Mouse (Mus musculus) hindbrain, embryonic 11.5 days (tissue): ENCODE measurements around the gene Polm. TPM values are rescaled to one million over a fixed set of nuclear protein-coding genes. Genes with fewer than 3 reads are reported as not detected.
"Not testable (repeated sequence)": the region's sequence is repeated elsewhere in the genome, so short reads cannot be mapped to it uniquely, and the experiment has no call there.

Experiments used
- ATAC-seq: fragments of 200-750 bp; cut with Nextera tagmentation; 2 replicates; pipeline ENCODE4 v1.8.0; 2017; ENCODE audit warnings: mild to moderate bottlenecking, moderate TSS enrichment, moderate library complexity; ENCODE audit not compliant: low FRiP score
- DNase-seq: peaks from one replicate; pipeline ENCODE4 v3.0.0-alpha.2; 2015; ENCODE audit warnings: low spot score
- H3K27ac ChIP-seq: fragments of 300-500 bp; sonication (generic); 2 replicates; pipeline ENCODE4 v1.5.1; 2014; ENCODE audit warnings: mild to moderate bottlenecking, low read depth, low read length
- H3K27me3 ChIP-seq: fragments of 300-500 bp; sonication (generic); 2 replicates; pipeline ENCODE4 v1.6.1; 2014; ENCODE audit warnings: mild to moderate bottlenecking, low read length, moderate library complexity, mixed read lengths; ENCODE audit not compliant: control insufficient read depth, insufficient read depth
- H3K36me3 ChIP-seq: fragments of 300-500 bp; sonication (generic); 2 replicates; pipeline ENCODE4 v1.6.1; 2014; ENCODE audit warnings: mild to moderate bottlenecking, low read length, moderate library complexity, mixed read lengths; ENCODE audit not compliant: control insufficient read depth, insufficient read depth
- H3K4me1 ChIP-seq: fragments of 300-500 bp; sonication (generic); replicated peaks from 2 replicates; pipeline ENCODE4 v1.6.1; 2014; ENCODE audit warnings: low read length, mixed read lengths; ENCODE audit not compliant: control insufficient read depth, insufficient read depth
- H3K4me2 ChIP-seq: fragments of 300-500 bp; sonication (generic); replicated peaks from 2 replicates; pipeline ENCODE4 v1.6.1; 2014; ENCODE audit warnings: mild to moderate bottlenecking, low read depth, low read length
- H3K4me3 ChIP-seq: fragments of 300-500 bp; sonication (generic); 2 replicates; pipeline ENCODE4 v1.5.1; 2014; ENCODE audit warnings: low read depth, low read length
- H3K9ac ChIP-seq: fragments of 300-500 bp; sonication (generic); 2 replicates; pipeline ENCODE4 v1.6.1; 2014; ENCODE audit warnings: low read depth, low read length
- H3K9me3 ChIP-seq: fragments of 300-500 bp; sonication (generic); 2 replicates; pipeline ENCODE4 v1.6.1; 2016; ENCODE audit warnings: low read length; ENCODE audit not compliant: control insufficient read depth
- WGBS: fragments of 180-500 bp; shearing (Covaris S2); extraction: QIAGEN DNeasy Blood & Tissue Kit; methylation state at CpG from one replicate; pipeline ENCODE4 v1.1.7; 2014; 5-methylcytosine and 5-hydroxymethylcytosine counted together
- polyA plus RNA-seq: library from polyadenylated mRNA; unstranded; fragments of >200 nt; fragmentation: Nextera tagmentation; extraction: Ambion mirVana; gene quantifications from 2 replicates; pipeline ENCODE4 v1.2.1, GENCODE M21; 2014

Polm gene
- polyA plus RNA-seq, 1 experiment from 2014 or later, result 5.6 TPM

GRCm38 (mm10) chr11:5834506-5834905 is 3.3 kb downstream of the Polm start:
- no peak overlapping the region for H3K9ac ChIP-seq
- H3K27ac ChIP-seq, result no peak overlapping the region
- no peaks in the 10 kb centered on the region for H3K4me1 ChIP-seq
- 84% methylated on average over 9 of the region's 9 CpGs for WGBS
- H3K4me2 ChIP-seq, result no peak overlapping the region
- DNase-seq (no peak), ATAC-seq (no peak)
- no peaks in the 10 kb centered on the region for H3K9me3 ChIP-seq
- H3K4me3 ChIP-seq, result no peak overlapping the region
- no peaks in the 10 kb centered on the region for H3K36me3 ChIP-seq
- no peaks in the 10 kb centered on the region for H3K27me3 ChIP-seq

DNA sequence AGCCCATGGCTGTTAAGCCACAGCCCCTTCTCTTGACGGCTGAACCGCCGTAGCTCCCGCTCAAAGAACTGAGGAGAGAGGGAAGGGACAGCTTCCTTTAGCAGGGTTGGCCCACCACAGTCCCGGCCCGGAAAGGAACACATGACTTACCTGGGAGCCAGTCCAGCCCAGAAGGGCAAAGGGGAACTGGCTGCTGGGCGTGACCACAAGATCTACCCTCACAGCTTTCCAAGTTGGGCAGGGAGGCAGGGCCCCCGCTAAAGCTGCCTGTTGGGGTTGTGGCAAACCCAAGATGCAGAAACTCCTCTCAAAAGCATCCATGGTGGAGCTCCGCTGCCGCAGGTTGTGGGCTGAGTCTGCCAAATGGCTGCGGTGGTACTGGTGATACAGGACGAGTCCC is 8.5 kb downstream of the Polm start:
- Histone ChIP-seq H3K4me1 (no peaks in the 10 kb centered on the region), H3K36me3 (no peaks in the 10 kb centered on the region), H3K27ac (no peak overlapping the region), H3K4me3 (no peak overlapping the region), H3K27me3 (no peaks in the 10 kb centered on the region), H3K9me3 (no peaks in the 10 kb centered on the region), H3K4me2 (no peak overlapping the region), H3K9ac (no peak overlapping the region)
- DNase-seq, result no peak
- no peak for ATAC-seq
- 96% methylated on average over 12 of the region's 12 CpGs for WGBS

DNA sequence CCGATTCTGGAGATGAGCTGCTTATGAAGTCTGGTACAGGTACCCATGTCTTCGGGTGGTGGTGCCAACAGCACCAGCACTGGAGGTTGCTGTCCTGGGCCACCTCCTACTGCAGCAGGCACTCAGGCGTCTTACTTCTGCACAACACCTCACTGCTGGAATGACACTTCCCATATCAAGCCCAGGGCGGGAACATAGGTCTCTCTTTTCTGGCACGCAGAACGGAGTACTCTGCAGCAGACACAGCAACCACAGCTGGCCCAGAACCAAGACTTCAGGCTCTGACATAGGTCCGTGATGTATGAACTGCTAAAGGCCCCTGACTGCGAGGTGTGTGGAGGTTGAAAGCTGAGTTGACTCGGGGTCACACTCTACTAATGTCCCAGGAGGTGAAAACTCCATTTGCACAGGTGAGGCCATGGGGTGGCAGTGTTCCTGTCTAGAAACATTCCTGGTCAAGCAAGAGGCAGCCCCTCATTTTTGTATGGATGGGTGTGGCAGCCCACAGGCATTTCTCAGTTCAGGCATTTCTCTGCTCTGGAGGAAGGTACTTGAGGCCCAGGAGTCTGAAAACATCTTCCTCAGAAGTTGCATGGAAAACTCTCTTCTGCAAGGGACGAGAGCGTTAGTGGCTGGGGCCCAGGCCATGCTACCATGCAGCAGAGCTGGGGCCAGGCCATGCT is 9.2 kb downstream of the Polm start:
- Histone ChIP-seq H3K27me3 (no peaks in the 10 kb centered on the region), H3K9me3 (no peaks in the 10 kb centered on the region), H3K27ac (no peak overlapping the region), H3K4me3 (no peak overlapping the region), H3K36me3 (no peaks in the 10 kb centered on the region), H3K4me1 (no peaks in the 10 kb centered on the region), H3K9ac (no peak overlapping the region), H3K4me2 (no peak overlapping the region)
- ATAC-seq (no peak), DNase-seq (no peak)
- WGBS, result 90% methylated on average over 11 of the region's 11 CpGs

- H3K4me1 ChIP-seq, result no peaks in the 10 kb centered on the region
- no peak overlapping the region for H3K27ac ChIP-seq
- DNase-seq, result no peak
- no peak overlapping the region for H3K9ac ChIP-seq
- WGBS, result 90% methylated on average over 5 of the region's 5 CpGs
- no peaks in the 10 kb centered on the region for H3K9me3 ChIP-seq
- no peak for ATAC-seq
- no peaks in the 10 kb centered on the region for H3K27me3 ChIP-seq
- H3K36me3 ChIP-seq, result no peaks in the 10 kb centered on the region
- no peak overlapping the region for H3K4me2 ChIP-seq
- H3K4me3 ChIP-seq, result no peak overlapping the region
Measured at GRCm38 (mm10) chr11:5827931-5828330, 9.9 kb downstream of the Polm start.

- H3K9ac ChIP-seq, result no peak overlapping the region
- no peaks in the 10 kb centered on the region for H3K9me3 ChIP-seq
- H3K27ac ChIP-seq, result no peak overlapping the region
- no peak overlapping the region for H3K4me2 ChIP-seq
- no peaks in the 10 kb centered on the region for H3K27me3 ChIP-seq
- H3K4me1 ChIP-seq, result no peaks in the 10 kb centered on the region
- no peak overlapping the region for H3K4me3 ChIP-seq
- no peaks in the 10 kb centered on the region for H3K36me3 ChIP-seq
- ATAC-seq, result no peak
- no peak for DNase-seq
Measured at GRCm38 (mm10) chr11:5825432-5825831, 12.4 kb downstream of the Polm start.

GRCm38 (mm10) chr11:5819223-5819622 is 18.6 kb downstream of the Polm start:
- H3K27me3 ChIP-seq, result no peaks in the 10 kb centered on the region
- WGBS, result 73% methylated on average over 2 of the region's 2 CpGs
- ATAC-seq (no peak), DNase-seq (no peak)
- H3K27ac ChIP-seq, result no peak overlapping the region
- no peaks in the 10 kb centered on the region for H3K36me3 ChIP-seq
- no peak overlapping the region for H3K4me2 ChIP-seq
- no peak overlapping the region for H3K4me3 ChIP-seq
- no peaks in the 10 kb centered on the region for H3K4me1 ChIP-seq
- H3K9ac ChIP-seq, result no peak overlapping the region
- no peaks in the 10 kb centered on the region for H3K9me3 ChIP-seq

DNA sequence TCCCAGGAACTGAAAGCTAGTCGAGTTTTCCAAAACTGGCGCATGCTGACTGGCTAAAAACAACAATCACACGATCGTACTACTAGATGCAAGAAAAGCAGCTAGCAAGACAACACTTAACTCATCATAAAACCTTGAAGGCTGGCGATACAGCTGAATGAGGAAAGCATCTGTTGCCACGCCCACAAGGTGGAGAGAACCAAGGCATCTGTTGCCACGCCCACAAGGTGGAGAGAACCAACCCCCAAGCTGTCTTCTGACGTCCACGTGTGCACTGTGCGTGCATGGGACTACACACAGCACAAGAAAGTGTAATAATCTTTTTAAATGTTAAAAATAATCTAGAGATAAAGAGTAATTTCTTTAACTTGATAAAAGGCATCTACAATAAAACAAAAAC is 24.4 kb downstream of the Polm start:
- no peak for DNase-seq
- no peak for ATAC-seq
- WGBS, result 82% methylated on average over 10 of the region's 10 CpGs

GRCm38 (mm10) chr11:5809487-5809886 is 28.3 kb downstream of the Polm start:
- not testable (repeated sequence) for H3K9ac ChIP-seq, H3K27ac ChIP-seq, DNase-seq, ATAC-seq, H3K36me3 ChIP-seq, H3K4me1 ChIP-seq, H3K9me3 ChIP-seq, H3K4me2 ChIP-seq, H3K4me3 ChIP-seq, H3K27me3 ChIP-seq
- WGBS, result 93% methylated on average over 4 of the region's 4 CpGs

More for the DNA sequence above, 24.4 kb downstream of the Polm start:
- Histone ChIP-seq H3K9me3 (no peaks in the 10 kb centered on the region), H3K4me3 (no peak overlapping the region), H3K9ac (no peak overlapping the region), H3K4me1 (no peaks in the 10 kb centered on the region), H3K27ac (no peak overlapping the region), H3K4me2 (no peak overlapping the region), H3K36me3 (no peaks in the 10 kb centered on the region), H3K27me3 (no peaks in the 10 kb centered on the region)

- Histone ChIP-seq H3K27ac (no peak overlapping the region), H3K4me2 (no peak overlapping the region), H3K9me3 (no peaks in the 10 kb centered on the region), H3K27me3 (no peaks in the 10 kb centered on the region), H3K4me3 (no peak overlapping the region), H3K9ac (no peak overlapping the region), H3K36me3 (no peaks in the 10 kb centered on the region), H3K4me1 (no peaks in the 10 kb centered on the region)
- no peak for ATAC-seq
- 81% methylated on average over 9 of the region's 9 CpGs for WGBS
- no peak for DNase-seq
Measured at GRCm38 (mm10) chr11:5807956-5808355, 29.9 kb downstream of the Polm start.
